In the genomic region with DNA sequence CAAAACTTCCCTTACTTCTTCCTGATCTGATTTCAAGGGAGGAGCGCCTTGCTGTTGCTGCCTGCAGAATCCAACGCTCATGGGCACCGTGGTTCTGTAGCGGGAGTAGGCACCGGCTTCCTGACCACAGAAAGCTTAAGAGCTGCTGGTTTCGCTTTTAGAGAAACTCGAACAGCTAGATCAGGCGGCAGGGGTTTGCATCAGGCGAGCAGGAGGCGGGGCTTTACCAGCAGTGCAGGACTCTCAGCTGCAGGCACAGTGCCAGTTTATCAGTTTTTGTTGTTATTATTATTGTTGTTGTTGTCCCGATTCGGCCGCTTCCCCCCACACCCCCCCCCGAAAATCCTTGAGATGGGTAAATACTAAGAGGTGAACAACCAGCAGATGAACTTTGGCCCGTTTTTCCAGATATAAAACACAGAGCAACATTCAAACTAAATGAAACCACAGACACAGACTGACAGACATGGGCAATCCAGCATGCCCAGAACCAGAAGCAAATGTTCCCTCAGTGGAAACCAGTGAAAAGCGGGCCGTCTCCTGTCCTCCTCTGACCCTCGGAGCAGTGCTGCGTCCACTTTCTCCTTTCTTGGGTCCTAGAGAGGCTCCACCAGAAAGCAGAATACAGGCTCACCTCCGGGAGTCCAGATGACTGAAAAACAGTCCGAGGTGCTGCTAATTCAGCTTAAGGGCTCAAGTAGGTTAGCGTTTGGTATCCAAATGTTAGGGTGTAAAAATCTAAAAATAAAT, we compare ENCODE assay signal across 8 mouse cellular contexts. TPM values are rescaled to one million over a fixed set of nuclear protein-coding genes. Genes with fewer than 3 reads are reported as not detected.
A peak's percentile ranks its signal among the peaks of the same experiment; 100 is the strongest.
DNase-seq lines count a peak whose midpoint lies in the region; ATAC-seq and TF ChIP-seq lines count a peak whose summit lies in the region.

A gene (minus strand): TSS at position 203 of the 750 bp plus-strand sequence.

- TF ChIP-seq EP300 in ES-Bruce4 (IDR thresholded peaks at IDR 0.05; ENCODE audit: insufficient read depth, low read depth, low read length), result no peak

- H3K9ac ChIP-seq in ES-Bruce4 (ENCODE audit: low read depth, poor library complexity, severe bottlenecking), result peak within 1 kb of the TSS; percentile 89
- peak within 1 kb of the TSS; percentile 57 for H3K9ac ChIP-seq in forebrain, embryonic 14.5 days (ENCODE audit: low read length)
- no peak within 1 kb of the TSS for H3K9ac ChIP-seq in neural tube, embryonic 14.5 days (replicated peaks; ENCODE audit: low read depth, low read length)

- peak within 1 kb of the TSS; percentile 83 for H3K27ac ChIP-seq in ES-Bruce4 (ENCODE audit: insufficient read depth, low read length)
- no peak within 1 kb of the TSS for H3K27ac ChIP-seq in forebrain, embryonic 14.5 days (ENCODE audit: low read depth, low read length)
- no peak within 1 kb of the TSS for H3K27ac ChIP-seq in neural tube, embryonic 14.5 days (ENCODE audit: low read depth, low read length)

- peak; percentile 79 for ATAC-seq in forebrain, embryonic 14.5 days
- ATAC-seq in neural tube, embryonic 14.5 days (ENCODE audit: low read depth), result peak; percentile 51; the same call in 1 of the 2 replicates

- no peaks in the 10 kb centered on the region for H3K4me1 ChIP-seq in ES-Bruce4 (ENCODE audit: control insufficient read depth, insufficient read depth, low read length)
- no peaks in the 10 kb centered on the region for H3K4me1 ChIP-seq in forebrain, embryonic 14.5 days (ENCODE audit: control insufficient read depth, insufficient read depth, low read length)
- H3K4me1 ChIP-seq in neural tube, embryonic 14.5 days (ENCODE audit: control insufficient read depth, insufficient read depth, low read length), result no peaks in the 10 kb centered on the region

- 8% methylated on average over 22 of the region's 22 CpGs for WGBS in forebrain, embryonic 14.5 days
- WGBS in neural tube, embryonic 14.5 days, result 10% methylated on average over 22 of the region's 22 CpGs

- peak within 1 kb of the TSS; percentile 54 for H3K4me2 ChIP-seq in forebrain, embryonic 14.5 days (ENCODE audit: low read length)
- peak within 1 kb of the TSS; percentile 36 for H3K4me2 ChIP-seq in neural tube, embryonic 14.5 days (ENCODE audit: low read depth, low read length)

- no peak for TF ChIP-seq CTCF in ES-Bruce4 (IDR thresholded peaks at IDR 0.05; ENCODE audit: low read depth, low read length)

- H3K36me3 ChIP-seq in ES-Bruce4 (ENCODE audit: control insufficient read depth, insufficient read depth, low read length, poor library complexity, severe bottlenecking), result peaks cover 9% of the 10 kb centered on the region
- no peaks in the 10 kb centered on the region for H3K36me3 ChIP-seq in forebrain, embryonic 14.5 days (ENCODE audit: control insufficient read depth, insufficient read depth, low read length)
- H3K36me3 ChIP-seq in neural tube, embryonic 14.5 days (ENCODE audit: control insufficient read depth, insufficient read depth, low read length), result no peaks in the 10 kb centered on the region

- TF ChIP-seq POLR2A in ES-Bruce4 (IDR thresholded peaks at IDR 0.05; ENCODE audit: insufficient read depth, low read length), result no peak

- H3K27me3 ChIP-seq in ES-Bruce4 (ENCODE audit: control insufficient read depth, insufficient read depth, low read length, poor library complexity, severe bottlenecking), result no peaks in the 10 kb centered on the region
- H3K27me3 ChIP-seq in forebrain, embryonic 14.5 days (replicated peaks; ENCODE audit: control insufficient read depth, insufficient read depth, low read length), result no peaks in the 10 kb centered on the region
- H3K27me3 ChIP-seq in neural tube, embryonic 14.5 days (ENCODE audit: control insufficient read depth, insufficient read depth, low read length), result no peaks in the 10 kb centered on the region

- H3K9me3 ChIP-seq in ES-Bruce4 (replicated peaks; ENCODE audit: control insufficient read depth, insufficient read depth, low read length, poor library complexity, severe bottlenecking), result no peaks in the 10 kb centered on the region
- no peaks in the 10 kb centered on the region for H3K9me3 ChIP-seq in forebrain, embryonic 14.5 days (replicated peaks; ENCODE audit: control insufficient read depth, low read length)
- no peaks in the 10 kb centered on the region for H3K9me3 ChIP-seq in neural tube, embryonic 14.5 days (ENCODE audit: control insufficient read depth, low read length)

- intact Hi-C loops in heart, postnatal 14 days (cut with DNase I), result no loop called here

- peak; percentile 75 for DNase-seq in c-Kit-positive CD71-positive TER-119-negative erythroid progenitor cells, embryonic 14.5 days (ENCODE audit: low read depth)
- DNase-seq in forebrain, embryonic 14.5 days (ENCODE audit: low spot score), result peak; percentile 80
- DNase-seq in heart, postnatal 14 days, result peak; percentile 76 to 77
- peak; percentile 58 for DNase-seq in layer of hippocampus, adult 11-12 months (ENCODE audit: low spot score)
- peak; percentile 86 to 88 for DNase-seq in lung, adult 18-20 months
- DNase-seq in testis, postnatal 10 days (ENCODE audit: low spot score), result peak; percentile 81

- peak within 1 kb of the TSS; percentile 94 for H3K4me3 ChIP-seq in ES-Bruce4 (ENCODE audit: low read depth, low read length)
- peak within 1 kb of the TSS; percentile 36 for H3K4me3 ChIP-seq in forebrain, embryonic 14.5 days (ENCODE audit: low read depth, low read length)
- H3K4me3 ChIP-seq in neural tube, embryonic 14.5 days (ENCODE audit: low read depth, low read length), result peak within 1 kb of the TSS; percentile 22

RNA-seq across cellular contexts. Expression of the gene that starts here (rescaled TPM):
- polyA plus RNA-seq in ES-Bruce4 (2011; ENCODE audit: insufficient read depth, insufficient read length, low read depth, missing spikeins), result 7.9 and 9.7 TPM in 2 replicates
- 3.7 and 4.3 TPM in 2 replicates for polyA plus RNA-seq in forebrain, embryonic 14.5 days (2014; fragmentation: Nextera tagmentation; extraction: Ambion mirVana)
- total RNA-seq in heart, postnatal 14 days (2021), result 1 to 10 TPM; 3.9 to 4.8 TPM
- 1.1 and 1.4 TPM in 2 replicates for polyA plus RNA-seq in neural tube, embryonic 14.5 days (2014; fragmentation: Nextera tagmentation; extraction: Ambion mirVana)

Comparison
In these comparisons a context has a peak if more than half of its experiments do, and no peak if none do; other contexts are left out.
1. H3K4me3 ChIP-seq: peak in every context shown above with its lines; median percentile 94 in ES-Bruce4; 36 in forebrain, embryonic 14.5 days; 22 in neural tube, embryonic 14.5 days.